Mouse (Mus musculus): ENCODE measurements around the gene Klri1.
"Not testable (repeated sequence)": the region's sequence is repeated elsewhere in the genome, so short reads cannot be mapped to it uniquely, and the experiment has no call there.

The Klri1 gene

GRCm38 (mm10) chr6:129717032-129717431 lies at the start of gene Klri1:
TSS of gene Klri1 (minus strand) at chr6:129717132.
- no peak for DNase-seq

DNA sequence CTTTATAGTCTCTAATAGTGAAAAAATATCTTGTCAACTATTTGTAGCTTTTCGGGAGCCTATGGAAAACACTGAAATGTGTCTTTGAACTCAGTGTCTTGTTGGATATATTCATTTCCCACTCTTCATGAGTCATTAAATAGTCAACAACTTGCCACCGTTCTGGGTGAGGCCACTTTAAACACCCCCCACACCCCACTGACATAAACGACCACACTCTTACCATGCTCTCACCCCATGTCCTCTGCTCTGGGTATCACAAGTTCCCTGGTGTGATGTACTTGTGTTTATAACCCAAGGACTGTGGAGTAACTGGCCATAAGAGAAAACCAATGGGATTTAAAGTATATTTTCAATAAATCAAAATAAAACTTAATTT lies 30.7 kb upstream of the Klri1 start:
- DNase-seq: no peak

GRCm38 (mm10) chr6:129747016-129747653 lies 30.2 kb upstream of the Klri1 start:
- no peak for DNase-seq

DNA sequence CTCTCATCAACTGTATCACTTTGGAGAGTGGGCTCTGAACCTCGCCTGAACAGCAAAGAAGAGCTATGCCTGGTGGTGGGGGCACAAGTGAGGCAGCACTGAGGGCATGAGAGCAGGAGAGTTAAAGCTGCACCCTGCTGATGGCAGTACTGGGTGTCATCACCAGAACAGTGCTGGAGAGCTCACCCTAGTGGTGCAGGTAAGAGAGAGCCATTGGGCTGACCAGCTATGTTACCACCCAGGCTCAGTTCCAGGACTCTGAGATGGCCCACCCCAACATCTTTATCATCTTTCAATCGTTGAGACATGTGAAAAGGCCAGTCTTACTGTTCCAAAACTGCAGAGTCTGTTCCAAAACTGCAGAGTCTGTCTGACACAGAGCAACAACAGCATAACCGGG lies 29.2 kb upstream of the Klri1 start:
- no peak for DNase-seq

DNA sequence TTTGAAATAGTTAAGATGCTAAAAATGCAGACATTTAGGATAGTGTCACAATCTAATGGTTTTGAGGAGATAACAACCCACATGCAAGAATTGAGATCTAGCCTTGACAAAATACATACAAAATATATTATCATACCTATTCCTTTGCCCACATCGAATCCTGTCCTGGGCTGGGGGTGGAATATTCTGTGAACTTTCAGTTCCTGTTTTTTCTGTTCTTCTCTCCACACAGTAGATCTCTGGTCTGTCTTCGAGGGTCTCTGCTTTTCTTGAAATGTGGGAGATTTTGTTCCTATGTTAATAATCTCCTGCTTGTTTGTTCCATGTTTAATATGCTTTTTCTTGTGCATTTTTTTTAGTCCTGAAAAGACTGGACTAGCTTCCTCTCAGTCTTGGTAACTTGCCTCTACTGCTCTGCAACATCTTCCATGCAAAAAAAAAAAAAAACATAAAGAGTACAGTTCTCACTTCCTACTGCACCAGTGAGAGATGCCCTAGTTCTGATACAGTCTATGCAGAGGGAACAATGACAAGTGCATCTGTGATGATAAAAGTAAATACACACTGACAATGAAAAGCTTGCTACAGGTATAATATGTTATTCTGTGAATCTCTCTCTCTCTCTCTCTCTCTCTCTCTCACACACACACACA lies 23.3 kb upstream of the Klri1 start, which contains the start of gene Klri2:
Klri2 (minus strand) TSS at position 416 of the 653 bp plus-strand sequence.
- DNase-seq: no peak

DNA sequence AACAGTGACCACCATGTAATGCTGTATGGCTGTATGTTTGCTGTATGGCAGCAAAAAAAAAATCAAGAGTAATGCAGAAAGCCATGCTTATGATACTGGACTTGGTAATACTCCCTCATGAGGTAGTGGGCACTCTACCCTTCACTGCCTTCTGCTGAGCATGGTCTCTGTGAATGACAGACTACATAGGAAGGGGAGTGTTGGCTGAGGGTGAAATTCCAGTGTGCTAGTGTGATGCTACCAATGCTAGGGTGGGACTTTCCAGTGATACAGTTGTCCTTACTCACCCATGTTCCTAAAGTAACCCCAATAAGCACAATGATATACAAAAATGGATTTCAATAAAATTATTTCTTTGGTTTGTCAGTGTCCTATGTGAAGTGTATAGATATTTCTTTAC lies 19.5 kb upstream of the Klri1 start:
- DNase-seq: no peak

- DNase-seq: no peak
Observed at GRCm38 (mm10) chr6:129727237-129727636, 10.3 kb upstream of the Klri1 start.

DNA sequence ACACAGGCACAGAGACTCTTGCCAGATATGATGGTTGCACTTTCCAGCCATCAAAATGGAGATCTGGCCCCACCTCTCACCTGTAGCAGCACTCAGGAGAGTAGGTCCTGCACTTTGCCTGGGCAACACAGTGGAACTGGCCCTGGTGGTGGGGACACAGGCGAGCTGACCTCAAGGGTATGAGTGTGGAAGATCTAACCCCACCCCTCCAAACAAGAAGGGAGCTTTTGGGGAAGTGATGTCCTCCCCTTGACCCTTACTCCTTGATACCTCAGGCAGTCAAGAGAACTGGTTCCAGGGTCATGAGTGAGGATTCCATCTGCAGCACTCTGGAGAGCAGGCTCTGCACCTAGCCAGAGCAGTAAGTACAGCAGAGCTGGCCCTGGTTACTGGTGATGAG lies 4.5 kb upstream of the Klri1 start:
- no peak for DNase-seq

GRCm38 (mm10) chr6:129720487-129720886 lies 3.6 kb upstream of the Klri1 start:
- DNase-seq: no peak

DNA sequence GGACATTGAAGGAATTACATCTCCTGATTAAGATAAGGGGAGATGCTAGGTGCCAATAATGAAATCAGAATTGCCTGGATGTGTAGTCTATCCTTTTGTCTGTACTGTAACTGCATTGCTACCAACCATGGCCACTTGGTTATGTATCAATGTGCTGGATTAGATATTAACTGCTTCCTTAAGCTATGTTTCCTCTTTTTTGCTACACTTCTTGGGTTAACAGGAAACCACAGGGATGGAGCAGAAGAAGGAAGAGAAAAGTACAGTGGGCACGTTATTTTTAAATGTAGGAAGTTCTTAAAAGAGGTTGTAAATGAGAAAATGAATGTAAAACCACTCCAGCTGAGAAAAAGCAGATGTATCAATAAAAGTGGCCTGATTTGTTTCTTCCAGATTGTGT lies 3.4 kb downstream of the Klri1 start:
- no peak for DNase-seq

DNA sequence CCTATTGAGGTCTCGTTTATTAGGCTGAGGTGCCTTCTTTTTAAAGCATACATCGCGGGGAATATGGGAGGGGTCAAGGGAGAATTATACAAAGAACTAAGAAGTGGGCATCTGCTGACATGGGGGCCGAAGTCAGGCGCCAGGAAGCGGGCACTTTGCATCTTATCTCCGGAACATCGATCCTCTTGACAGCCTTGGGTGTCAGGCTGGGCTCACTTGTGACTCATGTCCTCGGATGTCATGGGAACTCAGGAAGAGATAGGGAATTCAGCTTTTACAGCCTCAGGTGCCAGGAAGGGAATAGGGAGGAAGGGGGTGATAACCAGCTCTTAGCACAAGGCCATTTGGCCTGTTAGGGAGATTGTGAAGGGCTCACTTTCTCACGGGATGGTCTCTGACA lies 25.5 kb downstream of the Klri1 start:
- DNase-seq: not testable (repeated sequence)

DNA sequence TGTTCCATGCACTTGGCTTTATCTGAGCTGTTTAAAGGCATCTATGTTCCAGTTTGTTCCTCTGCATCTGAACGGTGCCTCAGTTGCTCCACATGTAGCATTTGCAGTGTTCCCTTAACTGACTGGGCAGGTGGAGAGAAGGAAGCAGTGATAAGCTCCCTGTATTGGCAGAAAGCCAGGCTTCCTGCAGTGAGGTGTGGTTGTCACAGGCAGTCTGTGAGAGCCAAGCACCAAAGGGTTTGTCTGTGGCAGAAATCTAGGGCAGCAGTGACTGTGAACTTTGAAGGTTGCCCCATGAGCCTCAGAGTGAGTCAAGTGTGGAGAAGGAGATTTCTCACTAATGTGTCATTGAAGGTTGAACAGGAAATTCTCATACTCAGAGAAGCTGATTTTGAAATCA lies 36.6 kb downstream of the Klri1 start:
- peak; percentile 8 for DNase-seq

GRCm38 (mm10) chr6:129678873-129679272 lies 38.1 kb downstream of the Klri1 start, which contains the start of gene Klrc1:
TSS of gene Klrc1 (minus strand) at chr6:129678973.
- DNase-seq: no peak

GRCm38 (mm10) chr6:129661301-129661700 lies 55.6 kb downstream of the Klri1 start:
- not testable (repeated sequence) for DNase-seq

- not testable (repeated sequence) for DNase-seq
Observed at GRCm38 (mm10) chr6:129660589-129660988, 56.3 kb downstream of the Klri1 start, which contains the start of gene Klrc2. TSS of gene Klrc2 (minus strand) at chr6:129660689.
